Mouse (Mus musculus) midbrain, postnatal 0 days (tissue): ENCODE data around the gene Mefv. TPM values are rescaled to one million over a fixed set of nuclear protein-coding genes. Genes with fewer than 3 reads are reported as not detected.

Experiments
- ATAC-seq: fragments of 200-750 bp; cut with Nextera tagmentation; 2 replicates; pipeline ENCODE4 v1.8.0; 2017; ENCODE audit warnings: moderate number of reproducible peaks, mild to moderate bottlenecking, moderate TSS enrichment, moderate library complexity; ENCODE audit not compliant: low FRiP score
- DNase-seq: peaks from one replicate; pipeline ENCODE4 v3.0.0-alpha.2; 2015; ENCODE audit warnings: low spot score
- H3K27ac ChIP-seq: fragments of 300-500 bp; sonication (generic); 2 replicates; pipeline ENCODE4 v1.5.1; 2014; ENCODE audit warnings: low read depth, mild to moderate bottlenecking, low read length, mixed read lengths
- H3K27me3 ChIP-seq: fragments of 300-500 bp; sonication (generic); 2 replicates; pipeline ENCODE4 v1.6.1; 2014; ENCODE audit warnings: low read length, control low read depth, mixed read lengths; ENCODE audit not compliant: insufficient read depth
- H3K36me3 ChIP-seq: fragments of 300-500 bp; sonication (generic); 2 replicates; pipeline ENCODE4 v1.6.1; 2014; ENCODE audit warnings: low read length, control low read depth, mixed read lengths; ENCODE audit not compliant: insufficient read depth
- H3K4me1 ChIP-seq: fragments of 300-500 bp; sonication (generic); 2 replicates; pipeline ENCODE4 v1.6.1; 2014; ENCODE audit warnings: mild to moderate bottlenecking, control low read depth, antibody characterized with exemption, low read length, mixed read lengths; ENCODE audit not compliant: insufficient read depth
- H3K4me2 ChIP-seq: fragments of 300-500 bp; sonication (generic); 2 replicates; pipeline ENCODE4 v1.6.1; 2014; ENCODE audit warnings: low read depth, mild to moderate bottlenecking, low read length, mixed read lengths; ENCODE audit not compliant: poor library complexity, severe bottlenecking
- H3K4me3 ChIP-seq: fragments of 300-500 bp; sonication (generic); 2 replicates; pipeline ENCODE4 v1.5.1; 2014; ENCODE audit warnings: low read depth, mild to moderate bottlenecking, low read length, moderate library complexity
- H3K9ac ChIP-seq: fragments of 300-500 bp; sonication (generic); replicated peaks from 2 replicates; pipeline ENCODE4 v1.6.1; 2014; ENCODE audit warnings: mild to moderate bottlenecking, low read length, moderate library complexity, mixed read lengths; ENCODE audit not compliant: poor library complexity, severe bottlenecking
- H3K9me3 ChIP-seq: fragments of 300-500 bp; sonication (generic); 2 replicates; pipeline ENCODE4 v1.6.1; 2016; ENCODE audit warnings: low read length, control low read depth
- CTCF ChIP-seq: IDR thresholded peaks from 2 replicates; pipeline ENCODE4 v1.5.1; 2016; ENCODE audit warnings: antibody characterized with exemption, mild to moderate bottlenecking
- WGBS: fragments of 180-500 bp; shearing (Covaris S2); extraction: QIAGEN DNeasy Blood & Tissue Kit; methylation state at CpG from one replicate; pipeline ENCODE4 v1.1.7; 2014; 5-methylcytosine and 5-hydroxymethylcytosine counted together
- polyA plus RNA-seq: library from polyadenylated mRNA; unstranded; fragments of >200 nt; fragmentation: Nextera tagmentation; extraction: Ambion mirVana; gene quantifications from 2 replicates; pipeline ENCODE4 v1.2.1, GENCODE M21; 2015
- total RNA-seq: library from RNA; depleted of rRNA; stranded (reverse); fragments of >200 nt; gene quantifications from 2 replicates; pipeline ENCODE4 v1.2.3, GENCODE M21; 2014

Mefv gene
- total and polyA plus RNA-seq, 2 experiments from 2014 or later: not detected

- 82% methylated on average over 1 of the region's 1 CpGs for WGBS
- TF ChIP-seq CTCF: no peak
- H3K27me3 ChIP-seq: no peaks in the 10 kb centered on the region
Measured at GRCm38 (mm10) chr16:3733198-3733732, 15.4 kb upstream of the Mefv start.

GRCm38 (mm10) chr16:3732612-3733011, 14.7 kb upstream of the Mefv start:
- Histone ChIP-seq H3K27ac (no peak overlapping the region), H3K36me3 (no peaks in the 10 kb centered on the region), H3K9ac (no peak overlapping the region), H3K4me2 (no peak overlapping the region), H3K4me1 (no peaks in the 10 kb centered on the region), H3K4me3 (no peak overlapping the region), H3K9me3 (no peaks in the 10 kb centered on the region), H3K27me3 (no peaks in the 10 kb centered on the region)
- DNase-seq (no peak), ATAC-seq (no peak)
- no peak for TF ChIP-seq CTCF
- 94% methylated on average over 4 of the region's 4 CpGs for WGBS

More at GRCm38 (mm10) chr16:3733198-3733732, 15.4 kb upstream of the Mefv start:
- no peaks in the 10 kb centered on the region for H3K36me3 ChIP-seq
- no peak overlapping the region for H3K4me3 ChIP-seq
- no peaks in the 10 kb centered on the region for H3K4me1 ChIP-seq
- no peak overlapping the region for H3K4me2 ChIP-seq
- DNase-seq (no peak), ATAC-seq (no peak)
- H3K27ac ChIP-seq: no peak overlapping the region
- H3K9ac ChIP-seq: no peak overlapping the region
- no peaks in the 10 kb centered on the region for H3K9me3 ChIP-seq

GRCm38 (mm10) chr16:3727980-3728720, 10.3 kb upstream of the Mefv start:
- Histone ChIP-seq H3K36me3 (no peaks in the 10 kb centered on the region), H3K9ac (no peak overlapping the region), H3K9me3 (no peaks in the 10 kb centered on the region), H3K27ac (no peak overlapping the region), H3K4me3 (no peak overlapping the region), H3K4me1 (no peaks in the 10 kb centered on the region), H3K27me3 (no peaks in the 10 kb centered on the region), H3K4me2 (no peak overlapping the region)
- ATAC-seq (no peak), DNase-seq (no peak)
- no peak for TF ChIP-seq CTCF
- 83% methylated on average over 6 of the region's 6 CpGs for whole genome bisulfite sequencing

- no peak overlapping the region for H3K27ac ChIP-seq
- 67% methylated on average over 3 of the region's 3 CpGs for WGBS
- no peak overlapping the region for H3K9ac ChIP-seq
- no peaks in the 10 kb centered on the region for H3K9me3 ChIP-seq
- DNase-seq (no peak), ATAC-seq (no peak)
- no peak overlapping the region for H3K4me3 ChIP-seq
- no peak overlapping the region for H3K4me2 ChIP-seq
- no peak for TF ChIP-seq CTCF
- H3K27me3 ChIP-seq: no peaks in the 10 kb centered on the region
- no peaks in the 10 kb centered on the region for H3K4me1 ChIP-seq
- no peaks in the 10 kb centered on the region for H3K36me3 ChIP-seq
Measured at GRCm38 (mm10) chr16:3723231-3723630, 5.3 kb upstream of the Mefv start.

GRCm38 (mm10) chr16:3714731-3715130, 3.2 kb downstream of the Mefv start:
- H3K27ac ChIP-seq: no peak overlapping the region
- H3K4me1 ChIP-seq: no peaks in the 10 kb centered on the region
- DNase-seq: no peak
- no peaks in the 10 kb centered on the region for H3K36me3 ChIP-seq
- no peak for TF ChIP-seq CTCF
- H3K9ac ChIP-seq: no peak overlapping the region
- H3K4me3 ChIP-seq: no peak overlapping the region
- no peak for ATAC-seq
- WGBS: 95% methylated on average over 2 of the region's 2 CpGs
- no peak overlapping the region for H3K4me2 ChIP-seq
- 0 out of 2 replicates have a peak, but pooled peaks cover 5% of the 10 kb centered on the region for H3K9me3 ChIP-seq
- H3K27me3 ChIP-seq: no peaks in the 10 kb centered on the region; the same call in 1 of the 2 replicates

- ATAC-seq: no peak
- no peak overlapping the region for H3K9ac ChIP-seq
- H3K4me2 ChIP-seq: no peak overlapping the region
- DNase-seq: no peak
- no peak overlapping the region for H3K27ac ChIP-seq
- H3K27me3 ChIP-seq: no peaks in the 10 kb centered on the region; the same call in 1 of the 2 replicates
- peaks cover 4% of the 10 kb centered on the region; the same call in 1 of the 2 replicates for H3K9me3 ChIP-seq
- no peaks in the 10 kb centered on the region for H3K4me1 ChIP-seq
- H3K36me3 ChIP-seq: no peaks in the 10 kb centered on the region
- TF ChIP-seq CTCF: no peak
- WGBS: 87% methylated on average over 6 of the region's 6 CpGs
- no peak overlapping the region for H3K4me3 ChIP-seq
Measured at GRCm38 (mm10) chr16:3706680-3707079, 11.2 kb downstream of the Mefv start.
